In the genomic region with DNA sequence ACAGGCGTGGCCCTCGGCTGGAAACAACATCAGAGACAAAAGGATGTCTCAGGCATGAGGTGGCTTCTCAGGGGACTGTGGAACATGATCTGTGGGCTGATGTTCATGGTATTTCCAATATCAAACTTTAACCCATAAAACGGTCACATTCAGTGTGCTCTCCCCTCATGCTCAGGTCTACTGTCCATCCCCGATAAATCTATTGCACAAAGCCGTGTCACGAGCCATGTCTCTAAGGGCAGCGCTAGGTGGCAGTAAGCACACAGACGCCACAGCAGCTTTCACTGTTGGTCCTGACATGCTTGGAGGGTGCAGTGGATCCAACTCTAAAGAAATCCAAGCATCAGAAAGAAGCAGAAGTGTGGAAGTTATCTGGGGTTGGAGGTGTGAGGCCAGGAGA, we compare ENCODE assay signal across 8 mouse cellular contexts. TPM values are rescaled to one million over a fixed set of nuclear protein-coding genes. Genes with fewer than 3 reads are reported as not detected.
DNase-seq lines count a peak whose midpoint lies in the region; ATAC-seq lines count a peak whose summit lies in the region.

No protein-coding gene starts in this region.

- no peak overlapping the region for H3K9ac ChIP-seq in midbrain, embryonic 11.5 days (ENCODE audit: low read length)

- no peaks in the 10 kb centered on the region for H3K36me3 ChIP-seq in midbrain, embryonic 11.5 days (ENCODE audit: control insufficient read depth, insufficient read depth, low read length)

- H3K4me3 ChIP-seq in midbrain, embryonic 11.5 days (ENCODE audit: low read depth, low read length), result no peak overlapping the region

- peak; percentile 45 to 55 for DNase-seq in heart, adult 18-20 months
- no peak for DNase-seq in heart, adult 11 months
- DNase-seq in B cell, adult 2 months, result peak; percentile 12 to 27
- DNase-seq in cerebellum, adult 18-20 months, result peak; percentile 53 to 55
- DNase-seq in kidney, postnatal 14 days, result peak; percentile 68
- DNase-seq in midbrain, embryonic 11.5 days (ENCODE audit: low spot score, missing footprints), result peak; percentile 89
- DNase-seq in testis, postnatal 10 days (ENCODE audit: low spot score), result peak; percentile 59

- no peaks in the 10 kb centered on the region for H3K4me1 ChIP-seq in midbrain, embryonic 11.5 days (ENCODE audit: control insufficient read depth, insufficient read depth, low read length)

- H3K27me3 ChIP-seq in midbrain, embryonic 11.5 days (ENCODE audit: control insufficient read depth, insufficient read depth, low read length), result no peaks in the 10 kb centered on the region

- peak; percentile 75; the same call in 1 of the 2 replicates for ATAC-seq in frontal cortex, adult (ENCODE audit: low TSS enrichment)
- peak; percentile 73; the same call in 1 of the 2 replicates for ATAC-seq in midbrain, embryonic 11.5 days (ENCODE audit: low FRiP score)

- no peak overlapping the region for H3K27ac ChIP-seq in midbrain, embryonic 11.5 days (ENCODE audit: low read depth, low read length)

- WGBS in midbrain, embryonic 11.5 days, result 48% methylated on average over 8 of the region's 8 CpGs

- H3K9me3 ChIP-seq in midbrain, embryonic 11.5 days (ENCODE audit: control insufficient read depth, low read length), result no peaks in the 10 kb centered on the region

- no peak overlapping the region for H3K4me2 ChIP-seq in midbrain, embryonic 11.5 days

RNA-seq across cellular contexts. Expression of a gene that starts 46.1 kb away (rescaled TPM):
- total RNA-seq in heart, adult 18-20 months (2021), result 100 to 1,000 TPM in 1 of 2 experiments, 10 to 100 TPM in 1; 83.6 to 151 TPM
- polyA plus RNA-seq in midbrain, embryonic 11.5 days (2014; fragmentation: Nextera tagmentation; extraction: Ambion mirVana), result 39.4 and 46.3 TPM in 2 replicates
